Mouse (Mus musculus): ENCODE measurements around the gene Ankrd55. TPM values are rescaled to one million over a fixed set of nuclear protein-coding genes. Genes with fewer than 3 reads are reported as not detected.

Gene Ankrd55
- polyA plus RNA-seq, 1 experiment = not detected

- H3K4me3 ChIP-seq (ENCODE audit: low read depth, low read length) = no peak overlapping the region
- H3K9ac ChIP-seq (ENCODE audit: low read depth, poor library complexity, severe bottlenecking) = no peak overlapping the region
- TF ChIP-seq POLR2A (IDR thresholded peaks at IDR 0.05; ENCODE audit: insufficient read depth, low read length) (no peak), EP300 (IDR thresholded peaks at IDR 0.05; ENCODE audit: insufficient read depth, low read depth, low read length) (no peak), CTCF (IDR thresholded peaks at IDR 0.05; ENCODE audit: low read depth, low read length) (no peak)
- no peaks in the 10 kb centered on the region for H3K36me3 ChIP-seq (ENCODE audit: control insufficient read depth, insufficient read depth, low read length, poor library complexity, severe bottlenecking)
- H3K4me1 ChIP-seq (ENCODE audit: control insufficient read depth, insufficient read depth, low read length) = no peaks in the 10 kb centered on the region
- H3K27me3 ChIP-seq (ENCODE audit: control insufficient read depth, insufficient read depth, low read length, poor library complexity, severe bottlenecking) = no peaks in the 10 kb centered on the region
- H3K27ac ChIP-seq (ENCODE audit: insufficient read depth, low read length) = no peak overlapping the region
- H3K9me3 ChIP-seq (replicated peaks; ENCODE audit: control insufficient read depth, insufficient read depth, low read length, poor library complexity, severe bottlenecking) = no peaks in the 10 kb centered on the region
Measured at GRCm38 (mm10) chr13:112340761-112341160, 52.5 kb downstream of the Ankrd55 start.

- no peak for TF ChIP-seq CTCF (IDR thresholded peaks at IDR 0.05; ENCODE audit: low read depth, low read length)
- TF ChIP-seq EP300 (IDR thresholded peaks at IDR 0.05; ENCODE audit: insufficient read depth, low read depth, low read length) = no peak
- TF ChIP-seq POLR2A (IDR thresholded peaks at IDR 0.05; ENCODE audit: insufficient read depth, low read length) = no peak
- no peaks in the 10 kb centered on the region for H3K27me3 ChIP-seq (ENCODE audit: control insufficient read depth, insufficient read depth, low read length, poor library complexity, severe bottlenecking)
Measured at GRCm38 (mm10) chr13:112342971-112343627, 54.8 kb downstream of the Ankrd55 start.

GRCm38 (mm10) chr13:112343628-112344009 is 55.4 kb downstream of the Ankrd55 start:
- H3K27me3 ChIP-seq (ENCODE audit: control insufficient read depth, insufficient read depth, low read length, poor library complexity, severe bottlenecking) = no peaks in the 10 kb centered on the region
- no peaks in the 10 kb centered on the region for H3K36me3 ChIP-seq (ENCODE audit: control insufficient read depth, insufficient read depth, low read length, poor library complexity, severe bottlenecking)
- H3K9ac ChIP-seq (ENCODE audit: low read depth, poor library complexity, severe bottlenecking) = no peak overlapping the region
- H3K9me3 ChIP-seq (replicated peaks; ENCODE audit: control insufficient read depth, insufficient read depth, low read length, poor library complexity, severe bottlenecking) = peaks cover 7% of the 10 kb centered on the region
- TF ChIP-seq CTCF (IDR thresholded peaks at IDR 0.05; ENCODE audit: low read depth, low read length) = no peak
- TF ChIP-seq POLR2A (IDR thresholded peaks at IDR 0.05; ENCODE audit: insufficient read depth, low read length) = no peak
- TF ChIP-seq EP300 (IDR thresholded peaks at IDR 0.05; ENCODE audit: insufficient read depth, low read depth, low read length) = no peak
- H3K27ac ChIP-seq (ENCODE audit: insufficient read depth, low read length) = no peak overlapping the region
- no peaks in the 10 kb centered on the region for H3K4me1 ChIP-seq (ENCODE audit: control insufficient read depth, insufficient read depth, low read length)
- no peak overlapping the region for H3K4me3 ChIP-seq (ENCODE audit: low read depth, low read length)

More at GRCm38 (mm10) chr13:112342971-112343627, 54.8 kb downstream of the Ankrd55 start:
- H3K36me3 ChIP-seq (ENCODE audit: control insufficient read depth, insufficient read depth, low read length, poor library complexity, severe bottlenecking) = no peaks in the 10 kb centered on the region
- no peak overlapping the region for H3K9ac ChIP-seq (ENCODE audit: low read depth, poor library complexity, severe bottlenecking)
- H3K9me3 ChIP-seq (replicated peaks; ENCODE audit: control insufficient read depth, insufficient read depth, low read length, poor library complexity, severe bottlenecking) = peaks cover 2% of the 10 kb centered on the region; the same call in 1 of the 2 replicates
- H3K4me3 ChIP-seq (ENCODE audit: low read depth, low read length) = no peak overlapping the region
- H3K27ac ChIP-seq (ENCODE audit: insufficient read depth, low read length) = no peak overlapping the region
- H3K4me1 ChIP-seq (ENCODE audit: control insufficient read depth, insufficient read depth, low read length) = no peaks in the 10 kb centered on the region

GRCm38 (mm10) chr13:112344270-112344864 is 56.1 kb downstream of the Ankrd55 start:
- Histone ChIP-seq H3K27ac (ENCODE audit: insufficient read depth, low read length) (no peak overlapping the region), H3K4me3 (ENCODE audit: low read depth, low read length) (no peak overlapping the region), H3K9ac (ENCODE audit: low read depth, poor library complexity, severe bottlenecking) (no peak overlapping the region), H3K36me3 (ENCODE audit: control insufficient read depth, insufficient read depth, low read length, poor library complexity, severe bottlenecking) (no peaks in the 10 kb centered on the region), H3K27me3 (ENCODE audit: control insufficient read depth, insufficient read depth, low read length, poor library complexity, severe bottlenecking) (no peaks in the 10 kb centered on the region), H3K9me3 (replicated peaks; ENCODE audit: control insufficient read depth, insufficient read depth, low read length, poor library complexity, severe bottlenecking) (peaks cover 8% of the 10 kb centered on the region), H3K4me1 (ENCODE audit: control insufficient read depth, insufficient read depth, low read length) (no peaks in the 10 kb centered on the region)
- TF ChIP-seq CTCF (IDR thresholded peaks at IDR 0.05; ENCODE audit: low read depth, low read length) (no peak), POLR2A (IDR thresholded peaks at IDR 0.05; ENCODE audit: insufficient read depth, low read length) (no peak), EP300 (IDR thresholded peaks at IDR 0.05; ENCODE audit: insufficient read depth, low read depth, low read length) (no peak)

- Histone ChIP-seq H3K36me3 (ENCODE audit: control insufficient read depth, insufficient read depth, low read length, poor library complexity, severe bottlenecking) (no peaks in the 10 kb centered on the region), H3K27ac (ENCODE audit: insufficient read depth, low read length) (no peak overlapping the region), H3K4me1 (ENCODE audit: control insufficient read depth, insufficient read depth, low read length) (no peaks in the 10 kb centered on the region), H3K27me3 (ENCODE audit: control insufficient read depth, insufficient read depth, low read length, poor library complexity, severe bottlenecking) (no peaks in the 10 kb centered on the region), H3K9me3 (replicated peaks; ENCODE audit: control insufficient read depth, insufficient read depth, low read length, poor library complexity, severe bottlenecking) (peaks cover 8% of the 10 kb centered on the region), H3K9ac (ENCODE audit: low read depth, poor library complexity, severe bottlenecking) (no peak overlapping the region), H3K4me3 (ENCODE audit: low read depth, low read length) (no peak overlapping the region)
- TF ChIP-seq EP300 (IDR thresholded peaks at IDR 0.05; ENCODE audit: insufficient read depth, low read depth, low read length) (no peak), POLR2A (IDR thresholded peaks at IDR 0.05; ENCODE audit: insufficient read depth, low read length) (no peak)
Measured at GRCm38 (mm10) chr13:112345542-112345941, 57.3 kb downstream of the Ankrd55 start.

- no peak overlapping the region for H3K27ac ChIP-seq (ENCODE audit: insufficient read depth, low read length)
- H3K4me1 ChIP-seq (ENCODE audit: control insufficient read depth, insufficient read depth, low read length) = no peaks in the 10 kb centered on the region
- no peaks in the 10 kb centered on the region for H3K27me3 ChIP-seq (ENCODE audit: control insufficient read depth, insufficient read depth, low read length, poor library complexity, severe bottlenecking)
- no peak overlapping the region for H3K4me3 ChIP-seq (ENCODE audit: low read depth, low read length)
- no peak for TF ChIP-seq POLR2A (IDR thresholded peaks at IDR 0.05; ENCODE audit: insufficient read depth, low read length)
- TF ChIP-seq CTCF (IDR thresholded peaks at IDR 0.05; ENCODE audit: low read depth, low read length) = no peak
- TF ChIP-seq EP300 (IDR thresholded peaks at IDR 0.05; ENCODE audit: insufficient read depth, low read depth, low read length) = no peak
- H3K9me3 ChIP-seq (replicated peaks; ENCODE audit: control insufficient read depth, insufficient read depth, low read length, poor library complexity, severe bottlenecking) = peaks cover 8% of the 10 kb centered on the region
- no peaks in the 10 kb centered on the region for H3K36me3 ChIP-seq (ENCODE audit: control insufficient read depth, insufficient read depth, low read length, poor library complexity, severe bottlenecking)
- no peak overlapping the region for H3K9ac ChIP-seq (ENCODE audit: low read depth, poor library complexity, severe bottlenecking)
Measured at GRCm38 (mm10) chr13:112346031-112346430, 57.8 kb downstream of the Ankrd55 start.
